Mouse (Mus musculus) erythroblast, embryonic 14.5 days (primary cell): ENCODE results near the gene Rgs10.

Experiments used
- GATA1 ChIP-seq: IDR thresholded peaks from 2 replicates; pipeline ENCODE4 v1.6.1; 2012; ENCODE audit warnings: low read length, inconsistent platforms, mixed read lengths
- TAL1 ChIP-seq: IDR thresholded peaks from 3 replicates; pipeline ENCODE4 v1.6.1; 2012; ENCODE audit warnings: low read length, inconsistent platforms, mixed read lengths

DNA sequence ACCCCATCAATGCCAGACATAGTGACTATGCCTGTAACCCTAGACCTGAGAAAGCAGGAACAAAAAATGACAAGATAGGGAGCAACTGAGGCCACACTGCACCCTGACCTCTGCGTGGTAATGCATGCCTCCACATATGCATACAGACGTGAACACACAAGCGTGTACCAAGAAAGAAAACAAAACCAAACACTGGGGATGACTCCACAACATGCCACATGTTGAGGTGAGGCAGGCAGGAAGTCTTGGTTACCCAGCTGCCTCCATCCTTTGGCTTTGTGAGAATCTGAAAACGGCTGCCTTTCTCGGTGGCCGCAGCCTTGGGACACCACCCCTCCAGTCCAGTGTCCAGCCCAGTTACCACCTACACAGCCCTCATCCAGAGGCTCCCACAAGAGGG is 49.7 kb downstream of the Rgs10 start:
- TF ChIP-seq GATA1: no peak
- no peak for TF ChIP-seq TAL1
